Mouse (Mus musculus): ENCODE measurements around the gene Lao1. TPM values are rescaled to one million over a fixed set of nuclear protein-coding genes. Genes with fewer than 3 reads are reported as not detected.
"Not testable (repeated sequence)": the region's sequence is repeated elsewhere in the genome, so short reads cannot be mapped to it uniquely, and the experiment has no call there.

Gene Lao1
- polyA plus RNA-seq (2014; fragmentation: Nextera tagmentation; extraction: Ambion mirVana) = not detected in 2 replicates

GRCm38 (mm10) chr4:118961141-118961628, at the start of gene Lao1:
Lao1 (plus strand) TSS chr4:118961578.
- DNase-seq (ENCODE audit: low spot score) (no peak), ATAC-seq (ENCODE audit: low FRiP score) (no peak)
- Histone ChIP-seq H3K36me3 (replicated peaks; ENCODE audit: control insufficient read depth, insufficient read depth) (no peaks in the 10 kb centered on the region), H3K27ac (no peak within 1 kb of the TSS), H3K4me2 (replicated peaks) (no peak within 1 kb of the TSS), H3K27me3 (ENCODE audit: control insufficient read depth, insufficient read depth, low read length) (no peaks in the 10 kb centered on the region), H3K9ac (no peak within 1 kb of the TSS), H3K9me3 (ENCODE audit: control insufficient read depth, low read length) (no peaks in the 10 kb centered on the region), H3K4me3 (replicated peaks; ENCODE audit: low read length) (no peak within 1 kb of the TSS), H3K4me1 (replicated peaks; ENCODE audit: control insufficient read depth, insufficient read depth, low read length) (no peaks in the 10 kb centered on the region)
- WGBS = 83% methylated on average over 2 of the region's 2 CpGs

- H3K9me3 ChIP-seq (ENCODE audit: control insufficient read depth, low read length); H3K4me2 ChIP-seq (replicated peaks); H3K36me3 ChIP-seq (replicated peaks; ENCODE audit: control insufficient read depth, insufficient read depth); H3K27me3 ChIP-seq (ENCODE audit: control insufficient read depth, insufficient read depth, low read length); H3K27ac ChIP-seq; H3K9ac ChIP-seq; ATAC-seq (ENCODE audit: low FRiP score); H3K4me3 ChIP-seq (replicated peaks; ENCODE audit: low read length); DNase-seq (ENCODE audit: low spot score); H3K4me1 ChIP-seq (replicated peaks; ENCODE audit: control insufficient read depth, insufficient read depth, low read length): not testable (repeated sequence)
- 60% methylated on average over 2 of the region's 2 CpGs for WGBS
Measured at GRCm38 (mm10) chr4:118917365-118917764, 44.0 kb upstream of the Lao1 start, which contains the start of gene Olfr1329. Olfr1329 (minus strand) TSS chr4:118917465.

DNA sequence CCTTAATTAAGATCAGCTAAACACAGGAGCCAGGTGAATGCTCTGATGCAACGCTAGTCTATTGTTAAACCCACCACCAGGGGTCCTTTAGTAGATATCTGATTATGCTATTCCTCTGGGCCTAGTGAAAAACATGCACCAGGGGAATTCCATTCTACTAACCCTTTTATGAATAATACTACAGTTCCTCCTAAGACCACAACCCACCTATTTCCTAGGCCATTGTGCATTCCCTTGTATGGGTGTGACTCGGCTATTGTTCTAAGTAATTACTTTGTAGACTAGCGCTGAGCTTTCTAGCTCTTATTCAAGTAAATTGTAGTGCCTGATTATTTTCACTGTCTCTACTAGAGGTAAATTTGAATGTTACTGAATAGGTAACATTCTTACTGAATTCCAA, 30.1 kb upstream of the Lao1 start:
- not testable (repeated sequence) for H3K4me2 ChIP-seq (replicated peaks); ATAC-seq (ENCODE audit: low FRiP score); H3K9me3 ChIP-seq (ENCODE audit: control insufficient read depth, low read length); H3K27ac ChIP-seq; H3K36me3 ChIP-seq (replicated peaks; ENCODE audit: control insufficient read depth, insufficient read depth); DNase-seq (ENCODE audit: low spot score); H3K9ac ChIP-seq; H3K4me3 ChIP-seq (replicated peaks; ENCODE audit: low read length); H3K4me1 ChIP-seq (replicated peaks; ENCODE audit: control insufficient read depth, insufficient read depth, low read length); H3K27me3 ChIP-seq (ENCODE audit: control insufficient read depth, insufficient read depth, low read length)
- WGBS = 75% methylated on average over 3 of the region's 3 CpGs

DNA sequence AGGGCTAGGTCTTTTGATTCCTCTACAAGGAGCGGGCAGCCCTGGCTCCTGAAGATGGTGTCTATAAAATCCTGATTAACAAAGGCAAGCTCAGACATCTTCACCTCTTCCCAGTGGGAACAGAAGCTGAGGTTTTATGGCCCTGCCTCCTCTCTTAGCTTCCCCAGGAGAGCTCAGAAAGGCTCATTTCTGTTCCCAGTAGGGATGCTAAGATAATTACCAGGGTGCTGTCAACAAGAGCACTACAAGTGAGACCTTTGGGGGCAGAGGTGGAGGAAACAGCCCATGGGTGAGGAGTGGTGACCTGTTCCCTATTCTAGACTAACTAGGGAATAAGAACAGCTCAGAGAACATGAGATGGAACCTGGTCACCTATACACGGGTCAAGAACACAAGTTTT, 22.9 kb upstream of the Lao1 start, which contains the start of gene Olfr1328:
Gene Olfr1328 (minus strand): TSS at position 101 of the 400 bp plus-strand sequence.
- H3K27me3 ChIP-seq (ENCODE audit: control insufficient read depth, insufficient read depth, low read length) = no peaks in the 10 kb centered on the region
- no peaks in the 10 kb centered on the region for H3K36me3 ChIP-seq (replicated peaks; ENCODE audit: control insufficient read depth, insufficient read depth)
- H3K4me1 ChIP-seq (replicated peaks; ENCODE audit: control insufficient read depth, insufficient read depth, low read length) = no peaks in the 10 kb centered on the region
- no peak for DNase-seq (ENCODE audit: low spot score)
- WGBS = 84% methylated on average over 2 of the region's 2 CpGs
- H3K4me3 ChIP-seq (replicated peaks; ENCODE audit: low read length) = no peak within 1 kb of the TSS
- no peak within 1 kb of the TSS for H3K9ac ChIP-seq
- H3K9me3 ChIP-seq (ENCODE audit: control insufficient read depth, low read length) = no peaks in the 10 kb centered on the region
- no peak within 1 kb of the TSS for H3K27ac ChIP-seq
- no peak within 1 kb of the TSS for H3K4me2 ChIP-seq (replicated peaks)
- no peak for ATAC-seq (ENCODE audit: low FRiP score)

GRCm38 (mm10) chr4:118958812-118959211, 2.6 kb upstream of the Lao1 start:
- Histone ChIP-seq H3K27ac (no peak overlapping the region), H3K4me1 (replicated peaks; ENCODE audit: control insufficient read depth, insufficient read depth, low read length) (no peaks in the 10 kb centered on the region)

GRCm38 (mm10) chr4:118967711-118968110, 6.3 kb downstream of the Lao1 start:
- WGBS = 94% methylated on average over 15 of the region's 15 CpGs
- Histone ChIP-seq H3K4me3 (replicated peaks; ENCODE audit: low read length) (no peak overlapping the region), H3K9ac (no peak overlapping the region), H3K27me3 (ENCODE audit: control insufficient read depth, insufficient read depth, low read length) (no peaks in the 10 kb centered on the region), H3K4me1 (replicated peaks; ENCODE audit: control insufficient read depth, insufficient read depth, low read length) (no peaks in the 10 kb centered on the region), H3K36me3 (replicated peaks; ENCODE audit: control insufficient read depth, insufficient read depth) (no peaks in the 10 kb centered on the region), H3K4me2 (replicated peaks) (no peak overlapping the region), H3K9me3 (ENCODE audit: control insufficient read depth, low read length) (no peaks in the 10 kb centered on the region), H3K27ac (no peak overlapping the region)
- no peak for ATAC-seq (ENCODE audit: low FRiP score)
- no peak for DNase-seq (ENCODE audit: low spot score)

More at GRCm38 (mm10) chr4:118958812-118959211, 2.6 kb upstream of the Lao1 start:
- no peaks in the 10 kb centered on the region for H3K36me3 ChIP-seq (replicated peaks; ENCODE audit: control insufficient read depth, insufficient read depth)
- no peak overlapping the region for H3K4me2 ChIP-seq (replicated peaks)
- DNase-seq (ENCODE audit: low spot score) = no peak
- no peak overlapping the region for H3K9ac ChIP-seq
- H3K27me3 ChIP-seq (ENCODE audit: control insufficient read depth, insufficient read depth, low read length) = no peaks in the 10 kb centered on the region
- 91% methylated on average over 7 of the region's 7 CpGs for WGBS
- no peak for ATAC-seq (ENCODE audit: low FRiP score)
- H3K4me3 ChIP-seq (replicated peaks; ENCODE audit: low read length) = no peak overlapping the region
- H3K9me3 ChIP-seq (ENCODE audit: control insufficient read depth, low read length) = no peaks in the 10 kb centered on the region

GRCm38 (mm10) chr4:118973281-118973680, 11.9 kb downstream of the Lao1 start:
- DNase-seq (ENCODE audit: low spot score) (no peak), ATAC-seq (ENCODE audit: low FRiP score) (no peak)
- H3K9me3 ChIP-seq (ENCODE audit: control insufficient read depth, low read length) = no peaks in the 10 kb centered on the region
- no peak overlapping the region for H3K27ac ChIP-seq
- H3K4me2 ChIP-seq (replicated peaks) = no peak overlapping the region
- H3K27me3 ChIP-seq (ENCODE audit: control insufficient read depth, insufficient read depth, low read length) = no peaks in the 10 kb centered on the region
- no peak overlapping the region for H3K9ac ChIP-seq
- H3K4me1 ChIP-seq (replicated peaks; ENCODE audit: control insufficient read depth, insufficient read depth, low read length) = no peaks in the 10 kb centered on the region
- H3K4me3 ChIP-seq (replicated peaks; ENCODE audit: low read length) = no peak overlapping the region
- 83% methylated on average over 2 of the region's 2 CpGs for WGBS
- H3K36me3 ChIP-seq (replicated peaks; ENCODE audit: control insufficient read depth, insufficient read depth) = no peaks in the 10 kb centered on the region

DNA sequence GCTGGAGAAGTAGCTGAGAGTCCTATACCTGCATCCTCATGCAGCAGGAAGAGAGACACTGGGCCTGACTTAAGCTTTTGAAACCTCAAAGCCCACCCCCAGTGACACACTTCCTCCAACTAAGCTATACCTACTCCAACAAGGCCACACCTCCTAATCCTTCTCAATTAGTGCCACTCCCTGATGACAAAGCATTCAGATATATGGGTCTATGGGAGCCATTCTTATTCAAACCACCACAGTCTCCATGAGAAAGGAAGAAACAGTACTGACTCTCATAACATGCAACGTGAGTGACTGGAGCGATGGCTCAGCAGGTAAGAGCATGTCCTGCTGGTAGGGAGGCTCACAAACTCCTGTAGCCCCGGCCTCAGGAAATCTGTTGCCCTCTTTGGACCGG, 23.9 kb downstream of the Lao1 start:
- WGBS = 87% methylated on average over 4 of the region's 4 CpGs
- no peaks in the 10 kb centered on the region for H3K36me3 ChIP-seq (replicated peaks; ENCODE audit: control insufficient read depth, insufficient read depth)

GRCm38 (mm10) chr4:118988535-118988934, 27.2 kb downstream of the Lao1 start:
- H3K4me2 ChIP-seq (replicated peaks) = no peak overlapping the region
- H3K9ac ChIP-seq = no peak overlapping the region
- ATAC-seq (ENCODE audit: low FRiP score) = no peak
- no peaks in the 10 kb centered on the region for H3K9me3 ChIP-seq (ENCODE audit: control insufficient read depth, low read length)
- no peak overlapping the region for H3K4me3 ChIP-seq (replicated peaks; ENCODE audit: low read length)
- H3K27ac ChIP-seq = no peak overlapping the region
- DNase-seq (ENCODE audit: low spot score) = peak; percentile 39
- H3K36me3 ChIP-seq (replicated peaks; ENCODE audit: control insufficient read depth, insufficient read depth) = no peaks in the 10 kb centered on the region
- H3K27me3 ChIP-seq (ENCODE audit: control insufficient read depth, insufficient read depth, low read length) = no peaks in the 10 kb centered on the region
- H3K4me1 ChIP-seq (replicated peaks; ENCODE audit: control insufficient read depth, insufficient read depth, low read length) = no peaks in the 10 kb centered on the region
- 9% methylated on average over 3 of the region's 3 CpGs for WGBS

More for the DNA sequence above, 23.9 kb downstream of the Lao1 start:
- Histone ChIP-seq H3K9ac (no peak overlapping the region), H3K4me2 (replicated peaks) (no peak overlapping the region), H3K27ac (no peak overlapping the region), H3K4me1 (replicated peaks; ENCODE audit: control insufficient read depth, insufficient read depth, low read length) (no peaks in the 10 kb centered on the region), H3K27me3 (ENCODE audit: control insufficient read depth, insufficient read depth, low read length) (no peaks in the 10 kb centered on the region), H3K9me3 (ENCODE audit: control insufficient read depth, low read length) (no peaks in the 10 kb centered on the region), H3K4me3 (replicated peaks; ENCODE audit: low read length) (no peak overlapping the region)
- DNase-seq (ENCODE audit: low spot score) (no peak), ATAC-seq (ENCODE audit: low FRiP score) (no peak)

DNA sequence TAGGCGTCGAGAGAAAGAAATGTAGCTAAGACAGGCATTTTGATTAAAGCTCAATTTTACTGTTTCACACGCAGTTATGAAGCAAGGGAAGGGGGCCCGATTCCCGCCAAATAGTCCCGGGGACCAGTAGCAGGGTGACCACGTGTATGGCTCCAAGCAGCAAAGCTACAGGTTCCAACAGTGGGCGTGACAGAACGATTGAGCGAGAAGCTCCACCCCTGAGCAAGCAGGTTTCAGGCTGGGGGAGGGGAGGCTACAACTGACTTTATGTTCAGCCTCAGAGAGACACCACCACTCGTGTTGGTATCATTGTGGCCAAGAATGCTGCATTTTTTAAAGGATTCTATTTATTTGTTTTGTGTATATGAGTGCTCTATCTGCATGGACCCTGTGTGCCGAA, 28.0 kb downstream of the Lao1 start:
- Histone ChIP-seq H3K4me3 (replicated peaks; ENCODE audit: low read length) (no peak overlapping the region), H3K9me3 (ENCODE audit: control insufficient read depth, low read length) (peaks cover 2% of the 10 kb centered on the region; the same call in 1 of the 2 replicates), H3K4me1 (replicated peaks; ENCODE audit: control insufficient read depth, insufficient read depth, low read length) (no peaks in the 10 kb centered on the region), H3K9ac (no peak overlapping the region), H3K27ac (no peak overlapping the region), H3K4me2 (replicated peaks) (no peak overlapping the region), H3K36me3 (replicated peaks; ENCODE audit: control insufficient read depth, insufficient read depth) (no peaks in the 10 kb centered on the region), H3K27me3 (ENCODE audit: control insufficient read depth, insufficient read depth, low read length) (no peaks in the 10 kb centered on the region)
- ATAC-seq (ENCODE audit: low FRiP score) (no peak), DNase-seq (ENCODE audit: low spot score) (no peak)
- 40% methylated on average over 12 of the region's 12 CpGs for WGBS

All from hindbrain, embryonic 14.5 days (tissue).